Mouse (Mus musculus) ovary, postnatal 10 days (tissue): ENCODE results near the gene Rhoh.

ENCODE experiments used
- DNase-seq: peaks from one replicate; pipeline ENCODE4 v3.0.0; 2022; ENCODE audit warnings: low spot score

Gene Rhoh

DNA sequence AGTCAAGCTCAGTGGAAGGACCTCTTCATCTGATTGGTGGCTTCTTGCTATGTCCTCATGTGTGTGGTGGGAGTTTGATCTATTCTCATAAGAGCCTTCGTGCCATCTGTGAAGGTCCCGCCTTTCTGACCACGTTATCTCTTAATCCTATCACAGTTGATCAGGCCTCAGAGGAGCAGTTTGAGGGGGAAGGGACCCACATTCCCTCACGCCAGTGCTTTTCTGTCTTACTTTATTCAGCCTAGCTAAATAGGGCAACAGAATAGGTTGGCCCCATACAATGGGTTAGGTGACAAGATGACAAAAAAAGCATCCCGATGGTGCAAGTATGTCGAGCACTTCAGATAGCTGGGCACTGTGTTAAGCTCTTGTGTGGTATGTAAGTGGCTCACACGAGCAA, 34.8 kb downstream of the Rhoh start:
- no peak for DNase-seq

GRCm38 (mm10) chr5:65897731-65898130, 36.7 kb downstream of the Rhoh start:
- DNase-seq = no peak

- no peak for DNase-seq
Measured at GRCm38 (mm10) chr5:65898683-65899082, 37.7 kb downstream of the Rhoh start.

GRCm38 (mm10) chr5:65900113-65900512, 39.1 kb downstream of the Rhoh start:
- DNase-seq = no peak

DNA sequence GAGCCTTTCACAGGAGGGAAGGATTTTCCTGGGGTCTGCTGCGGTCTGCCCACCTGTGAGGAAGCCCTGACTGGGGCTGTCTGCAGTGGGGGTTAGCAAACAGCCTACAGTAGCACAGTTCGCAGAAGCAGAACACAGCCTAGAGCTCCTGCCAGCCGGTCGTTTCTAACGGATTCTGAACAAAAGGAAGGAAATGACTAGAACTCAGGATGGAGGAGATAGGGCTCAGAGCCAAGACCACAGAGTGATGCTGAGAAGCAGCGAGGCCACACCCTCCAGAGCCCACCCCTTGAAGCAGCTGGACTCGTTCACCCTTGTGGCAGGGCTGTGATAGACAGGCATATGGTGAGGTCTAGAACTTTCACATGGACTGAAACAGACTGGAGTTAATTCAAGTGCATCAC, 39.9 kb downstream of the Rhoh start:
- DNase-seq = no peak

- no peak for DNase-seq
Measured at GRCm38 (mm10) chr5:65901868-65902418, 40.9 kb downstream of the Rhoh start.

DNA sequence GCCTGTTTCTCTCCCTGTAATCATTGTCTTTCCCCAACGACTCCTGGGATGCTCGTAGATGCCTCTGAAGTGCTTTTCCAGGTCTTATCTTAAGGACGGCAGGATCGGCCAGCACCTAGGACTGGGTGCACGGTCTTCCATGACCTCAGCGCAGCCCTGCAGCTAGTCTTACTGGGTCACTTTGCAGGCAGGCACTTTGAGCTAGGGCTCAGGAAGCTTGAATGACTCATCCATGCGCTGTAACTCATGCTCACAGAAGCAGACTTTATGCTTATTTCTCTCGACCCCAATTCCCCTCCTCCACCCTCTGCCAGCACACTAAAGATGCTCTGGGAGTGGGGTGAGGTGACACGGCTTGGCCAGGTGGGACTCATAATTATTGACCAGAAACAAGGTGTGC, 41.8 kb downstream of the Rhoh start:
- DNase-seq = no peak

DNA sequence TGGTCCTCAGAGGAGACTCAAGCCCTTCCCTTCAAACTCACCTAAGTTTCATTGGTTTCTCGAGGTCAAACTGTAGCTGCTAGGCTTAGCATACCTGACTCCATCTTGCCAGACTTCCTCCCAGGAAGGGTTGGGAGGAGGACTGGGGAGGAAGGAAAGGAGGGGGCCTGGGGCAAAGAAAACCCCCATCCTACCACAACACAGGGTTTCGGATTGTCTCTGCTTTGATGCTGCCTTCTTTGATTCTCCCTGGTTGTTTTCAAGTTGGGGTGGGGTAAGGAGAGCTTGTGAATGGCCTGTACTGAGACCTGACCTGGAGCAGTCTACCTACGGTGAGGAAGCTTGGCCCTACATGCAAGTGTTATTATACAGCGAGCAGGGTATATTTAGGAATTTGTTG, 43.5 kb downstream of the Rhoh start:
- no peak for DNase-seq

- DNase-seq = no peak
Measured at GRCm38 (mm10) chr5:65908751-65909150, 47.7 kb downstream of the Rhoh start.

DNA sequence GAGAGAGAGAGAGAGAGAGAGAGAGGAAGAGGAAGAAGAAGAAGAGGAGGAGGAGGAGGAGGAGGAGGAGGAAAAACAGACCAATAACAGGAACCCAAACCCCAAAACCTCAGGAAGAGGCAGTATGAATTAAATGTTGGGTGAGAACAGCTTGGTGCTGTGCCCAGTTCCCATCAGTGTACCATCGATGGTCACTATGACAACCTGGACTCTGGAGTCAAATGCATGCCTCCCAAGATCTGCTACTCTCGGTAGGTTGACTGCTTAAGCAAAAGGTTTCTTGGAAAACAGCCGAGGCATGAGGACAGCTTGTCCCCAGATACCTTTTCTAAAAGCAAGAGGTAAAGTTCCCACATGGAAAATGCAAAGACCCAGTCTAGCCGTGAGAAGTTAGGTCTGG, 48.3 kb downstream of the Rhoh start:
- no peak for DNase-seq

DNA sequence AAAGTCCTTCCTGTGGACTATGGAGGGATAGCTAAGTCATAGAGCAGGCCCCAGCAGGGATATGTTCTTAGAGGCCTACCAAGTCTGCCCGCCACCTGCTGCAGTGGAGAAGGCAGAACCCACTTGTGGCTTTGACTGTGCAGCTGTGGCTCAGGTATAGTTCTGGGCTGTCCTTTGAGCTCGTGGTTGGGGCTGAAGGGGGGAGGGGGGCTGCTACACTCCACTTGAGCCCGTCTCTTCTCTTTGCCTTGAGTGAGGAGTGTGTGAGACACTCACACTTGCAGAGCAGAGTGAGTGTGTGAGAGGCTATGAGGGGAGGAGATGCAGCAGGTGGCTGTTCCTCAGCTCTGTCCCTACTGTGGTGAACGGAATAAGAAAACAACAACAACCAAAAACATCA, 49.4 kb downstream of the Rhoh start:
- DNase-seq = no peak

GRCm38 (mm10) chr5:65911676-65912075, 50.7 kb downstream of the Rhoh start:
- DNase-seq = no peak

- DNase-seq = no peak
Measured at GRCm38 (mm10) chr5:65912201-65912600, 51.2 kb downstream of the Rhoh start.

DNA sequence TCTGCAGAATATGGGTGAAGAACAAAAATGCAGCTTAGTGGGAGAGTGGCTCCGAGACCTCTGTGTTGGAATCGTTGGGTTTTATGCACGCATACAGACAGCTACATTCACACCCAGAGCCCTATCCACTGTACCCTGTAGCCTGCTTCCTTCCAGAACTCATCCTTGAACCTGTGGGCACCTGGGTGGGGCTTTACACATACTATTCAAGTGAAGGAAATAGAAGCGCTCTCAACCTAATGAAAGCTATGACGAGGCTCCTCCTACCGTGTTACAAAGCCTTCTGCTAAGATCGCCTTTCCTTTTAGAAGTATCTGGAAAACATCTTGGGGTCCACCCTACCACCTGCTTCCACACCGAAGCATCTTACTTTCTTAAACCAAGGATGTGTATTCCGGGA, 52.1 kb downstream of the Rhoh start:
- no peak for DNase-seq

DNA sequence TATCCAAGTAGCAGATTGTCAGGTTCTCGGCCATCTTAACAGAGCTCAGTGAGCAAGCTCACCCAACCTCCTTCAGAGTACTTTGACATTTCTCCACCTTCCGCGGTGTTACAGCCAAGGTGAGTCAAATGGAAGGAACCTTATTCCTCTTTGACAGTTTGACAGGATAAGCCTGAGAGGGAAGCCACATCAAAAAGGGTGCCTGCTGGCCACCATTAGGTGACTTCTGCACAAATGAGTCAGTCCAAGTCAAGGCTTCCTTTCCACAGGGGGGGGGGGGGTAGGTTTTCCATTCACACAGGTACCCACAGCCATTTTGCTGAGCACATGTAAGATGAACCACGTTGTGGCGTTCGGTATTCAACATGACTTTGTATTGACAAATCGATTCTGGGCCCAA, 53.3 kb downstream of the Rhoh start:
- no peak for DNase-seq

DNA sequence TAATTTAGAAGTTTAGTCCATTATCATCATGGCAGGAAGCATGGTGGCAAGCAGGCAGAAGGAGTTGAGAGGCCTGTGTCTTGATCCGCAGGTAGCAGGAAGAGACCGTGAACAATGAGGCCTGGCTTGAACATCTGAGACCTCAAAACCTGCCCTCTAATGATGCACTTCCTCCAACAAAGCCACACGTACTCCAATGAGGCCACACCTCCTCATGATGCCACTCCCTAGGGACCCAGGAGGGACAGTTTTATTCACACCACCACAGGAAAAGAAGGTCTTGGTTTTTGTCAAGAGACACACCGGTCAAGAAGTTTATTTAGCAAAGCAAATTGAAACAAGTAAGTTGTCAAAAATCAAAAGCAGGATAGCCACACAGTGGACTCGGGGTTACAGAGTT, 55.9 kb downstream of the Rhoh start:
- no peak for DNase-seq

DNA sequence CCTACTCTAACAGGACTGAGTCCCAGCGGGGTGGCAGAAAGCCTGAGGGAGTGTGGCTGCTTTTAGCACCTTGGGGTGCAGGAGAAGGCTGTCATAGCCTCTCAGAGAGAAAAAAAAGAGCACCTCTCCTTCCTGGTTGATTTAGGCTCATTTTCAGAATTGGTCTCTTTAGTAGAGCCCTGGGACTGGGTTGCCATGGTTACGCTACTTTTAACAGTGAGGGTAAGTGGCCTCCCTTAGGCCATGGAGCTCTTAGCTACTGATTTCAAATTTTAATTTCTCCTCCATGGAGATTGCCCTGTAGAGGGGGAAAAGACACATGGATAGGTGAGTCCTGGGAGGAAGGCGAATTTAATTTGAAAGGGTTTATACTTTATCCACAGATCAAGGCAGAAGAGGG, 57.6 kb downstream of the Rhoh start:
- no peak for DNase-seq

GRCm38 (mm10) chr5:65919326-65919725, 58.3 kb downstream of the Rhoh start:
- DNase-seq = no peak

DNA sequence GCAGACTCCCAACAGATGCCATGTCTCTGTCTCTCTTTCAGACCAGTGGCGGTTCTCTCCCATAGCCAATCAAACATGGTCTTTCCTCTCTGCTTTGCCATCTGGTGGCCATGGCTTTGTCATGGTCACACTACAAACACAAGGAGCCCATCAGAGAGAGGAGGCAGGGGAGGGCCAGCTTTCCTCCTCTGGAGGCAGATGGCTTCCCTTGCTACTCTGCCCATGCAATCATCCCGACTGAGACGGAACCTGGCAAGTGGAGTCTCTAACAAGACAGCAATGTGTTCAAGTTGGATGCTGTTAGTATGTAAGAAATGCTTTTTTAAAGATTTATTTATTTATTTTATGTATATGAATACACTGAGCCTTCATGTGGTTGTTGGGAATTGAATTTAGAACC, 58.9 kb downstream of the Rhoh start:
- no peak for DNase-seq

DNA sequence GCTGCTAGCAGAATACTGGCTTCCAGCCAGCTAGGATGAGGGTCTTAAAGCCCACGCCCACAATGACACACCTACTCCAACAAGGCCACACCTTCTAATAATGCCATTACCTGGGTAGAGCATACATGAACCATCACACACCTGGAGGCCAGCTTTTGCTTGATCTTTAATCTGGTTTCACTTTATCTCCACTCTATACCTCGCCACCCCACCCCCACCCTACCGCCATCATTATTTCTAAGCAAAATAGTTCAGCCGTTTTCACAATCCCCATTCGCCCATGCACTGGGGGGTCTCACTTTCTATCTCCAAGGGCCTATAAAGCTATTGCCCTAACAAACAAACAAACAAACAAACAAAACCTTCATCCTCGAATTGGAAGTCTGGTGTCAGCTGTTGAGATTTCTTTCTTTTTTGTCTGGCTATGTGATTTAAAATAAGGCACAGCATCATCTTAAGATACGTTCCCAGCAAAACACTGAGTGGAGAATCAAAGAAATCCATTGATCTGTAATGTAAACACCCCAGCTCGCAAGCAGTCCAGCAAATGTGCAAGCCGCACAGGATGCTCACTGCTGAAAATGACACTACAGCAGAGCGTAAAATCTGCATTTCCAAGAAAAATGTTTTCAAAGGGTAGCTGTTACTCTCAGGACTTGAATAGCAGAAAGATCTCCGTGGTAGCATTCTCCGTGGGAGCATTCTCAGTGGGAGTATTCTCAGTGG, 59.9 kb downstream of the Rhoh start:
- DNase-seq = no peak

DNA sequence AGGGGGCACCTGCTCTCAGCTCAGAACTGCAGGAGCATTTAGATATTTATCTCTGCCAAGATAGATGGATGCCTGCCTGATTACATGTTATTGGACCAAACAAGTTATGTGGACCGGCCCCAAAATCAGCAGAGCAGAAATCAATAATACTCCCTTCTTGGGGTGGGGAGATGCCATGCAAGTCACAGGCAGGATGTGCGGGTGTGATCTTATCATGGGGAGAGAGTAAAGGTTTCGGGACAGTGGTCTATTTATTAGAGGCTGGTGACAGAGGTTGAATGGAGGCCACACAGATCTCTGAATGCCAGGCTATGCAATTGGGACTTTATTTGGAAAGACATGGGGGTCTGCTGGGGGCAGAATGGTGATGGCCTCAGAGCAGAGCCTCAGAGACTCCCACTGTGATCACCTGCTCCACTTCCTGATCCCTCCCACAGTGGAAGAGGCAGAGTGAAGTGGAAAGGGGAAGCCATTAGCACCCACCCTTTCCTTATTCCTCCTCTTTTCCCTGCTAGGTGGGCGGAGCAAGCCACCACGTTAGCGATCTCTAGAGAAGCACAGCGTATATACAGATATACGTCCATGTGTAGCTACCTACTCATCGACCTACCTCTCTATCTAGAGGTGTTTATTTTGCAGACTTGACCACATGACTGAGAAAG, 60.6 kb downstream of the Rhoh start:
- no peak for DNase-seq

- no peak for DNase-seq
Measured at GRCm38 (mm10) chr5:65926666-65927065, 65.7 kb downstream of the Rhoh start.

DNA sequence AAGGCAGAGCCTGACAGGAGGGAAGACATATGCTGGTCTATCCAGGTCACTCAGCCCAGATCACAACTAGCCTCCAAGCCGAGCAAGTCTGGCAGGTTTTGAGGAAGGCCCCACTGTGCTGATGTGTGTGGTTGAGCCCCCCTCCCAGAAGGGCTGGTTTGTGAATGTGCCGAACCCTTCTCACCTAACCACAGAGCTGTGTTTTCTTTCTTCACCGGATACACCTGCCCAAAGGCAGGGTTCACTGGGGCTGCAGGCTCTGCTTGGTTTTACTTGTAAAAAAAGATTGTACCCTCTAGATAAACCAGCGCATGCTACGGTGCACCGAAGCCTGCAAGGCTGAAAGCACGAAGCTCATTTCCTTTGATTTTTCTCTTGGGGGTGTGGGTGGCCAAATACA, 68.1 kb downstream of the Rhoh start:
- no peak for DNase-seq

GRCm38 (mm10) chr5:65930171-65930570, 69.2 kb downstream of the Rhoh start:
- DNase-seq = no peak
